9 mouse cellular contexts compared by ENCODE assay signal in the genomic region with DNA sequence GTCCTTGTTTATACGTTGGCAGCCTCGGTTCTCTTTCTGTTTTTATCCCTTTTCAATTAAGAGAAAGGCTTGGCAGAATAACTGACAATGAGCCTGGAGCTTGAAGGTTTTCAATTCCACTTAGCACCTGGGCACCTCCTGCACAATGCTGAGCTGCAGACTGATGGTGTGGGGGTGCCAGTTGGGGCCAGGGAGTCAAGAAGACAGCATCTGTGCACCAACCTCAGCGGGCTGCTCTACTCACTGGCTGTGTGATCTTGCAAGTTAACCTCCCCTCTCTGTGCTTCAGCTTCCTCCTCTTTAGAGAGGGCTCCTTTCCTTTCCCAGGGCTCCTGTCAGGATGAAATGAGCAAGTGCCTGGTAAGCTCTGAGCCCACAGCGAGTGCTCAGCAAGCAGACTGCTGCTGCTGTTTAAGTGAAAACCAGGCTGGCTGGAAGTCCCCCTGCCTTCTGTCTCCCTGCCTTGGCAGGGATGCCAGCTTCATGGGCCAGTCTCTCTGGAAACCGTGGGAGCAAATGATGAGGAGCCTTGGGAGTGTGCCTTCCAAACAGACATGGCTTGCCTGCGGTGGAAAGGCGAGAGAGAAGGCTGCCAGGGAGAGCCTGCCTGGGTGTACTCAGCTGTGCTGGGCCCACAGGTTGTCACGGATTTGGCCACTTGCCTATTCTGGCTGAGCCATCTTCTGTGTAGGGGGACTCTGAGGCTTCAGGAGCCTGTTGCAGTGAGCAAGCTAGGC. TPM values are rescaled to one million over a fixed set of nuclear protein-coding genes. Genes with fewer than 3 reads are reported as not detected.
DNase-seq lines count a peak whose midpoint lies in the region; ATAC-seq and TF ChIP-seq lines count a peak whose summit lies in the region.
"Had no signal": no experiment of that assay in that cellular context is flagged by ENCODE, and none has a peak within 500 bp of the region (broad histone marks: within the 10 kb centered on the region; RNA-seq: fewer than 3 reads in every experiment).

No protein-coding gene starts in this region.

- H3K27ac ChIP-seq in hindbrain, embryonic 16.5 days (ENCODE audit: low read depth, low read length), result no peak overlapping the region
- no peak overlapping the region for H3K27ac ChIP-seq in hindbrain, embryonic 11.5 days (ENCODE audit: low read depth, low read length)
- peak overlapping the region; percentile 78 for H3K27ac ChIP-seq in left cerebral cortex, adult 2 months
- H3K27ac ChIP-seq in liver, embryonic 11.5 days (ENCODE audit: low read depth, low read length), result no peak overlapping the region
- H3K27ac ChIP-seq in intestine, embryonic 16.5 days (ENCODE audit: low read length), result no peak overlapping the region
- H3K27ac ChIP-seq: heart, embryonic 15.5 days had no signal

- no peaks in the 10 kb centered on the region for H3K36me3 ChIP-seq in hindbrain, embryonic 16.5 days (ENCODE audit: control insufficient read depth, insufficient read depth, low read length)
- no peaks in the 10 kb centered on the region for H3K36me3 ChIP-seq in hindbrain, embryonic 11.5 days (ENCODE audit: control insufficient read depth, insufficient read depth, low read length)
- H3K36me3 ChIP-seq in liver, embryonic 11.5 days (ENCODE audit: control insufficient read depth, insufficient read depth, low read length), result no peaks in the 10 kb centered on the region
- no peaks in the 10 kb centered on the region for H3K36me3 ChIP-seq in intestine, embryonic 16.5 days (ENCODE audit: control insufficient read depth, insufficient read depth, low read length)
- H3K36me3 ChIP-seq: heart, embryonic 15.5 days had no signal

- DNase-seq in hindbrain, embryonic 11.5 days (ENCODE audit: low spot score), result no peak
- peak; percentile 65 to 81 for DNase-seq in frontal cortex, postnatal 14 days (ENCODE audit: low spot score in 2 of 2)
- DNase-seq in left cerebral cortex, adult 2 months (ENCODE audit: extremely low spot score in 1 of 2, low spot score in 2 of 2), result peak; percentile 71 to 85
- peak; percentile 89 for DNase-seq in right cerebral cortex, postnatal 25 days
- DNase-seq in liver, embryonic 11.5 days (ENCODE audit: low spot score), result no peak
- no peak for DNase-seq in T-cell, adult 2 months (ENCODE audit: low spot score)

- no peak overlapping the region for H3K4me3 ChIP-seq in hindbrain, embryonic 16.5 days (ENCODE audit: low read length)
- H3K4me3 ChIP-seq in hindbrain, embryonic 11.5 days (ENCODE audit: low read depth, low read length), result no peak overlapping the region
- no peak overlapping the region for H3K4me3 ChIP-seq in left cerebral cortex, adult 2 months
- H3K4me3 ChIP-seq in liver, embryonic 11.5 days (ENCODE audit: low read depth, low read length), result no peak overlapping the region
- no peak overlapping the region for H3K4me3 ChIP-seq in intestine, embryonic 16.5 days (ENCODE audit: low read length)
- H3K4me3 ChIP-seq: heart, embryonic 15.5 days had no signal

- no peak overlapping the region for H3K4me2 ChIP-seq in hindbrain, embryonic 16.5 days (ENCODE audit: low read length)
- H3K4me2 ChIP-seq in hindbrain, embryonic 11.5 days (replicated peaks; ENCODE audit: low read depth, low read length), result no peak overlapping the region
- H3K4me2 ChIP-seq in liver, embryonic 11.5 days, result no peak overlapping the region
- no peak overlapping the region for H3K4me2 ChIP-seq in intestine, embryonic 16.5 days (ENCODE audit: low read depth, low read length)
- H3K4me2 ChIP-seq: heart, embryonic 15.5 days had no signal

- H3K4me1 ChIP-seq in hindbrain, embryonic 16.5 days (ENCODE audit: control insufficient read depth, insufficient read depth, low read depth, low read length), result peaks cover 3% of the 10 kb centered on the region
- peaks cover 8% of the 10 kb centered on the region; the same call in 1 of the 2 replicates for H3K4me1 ChIP-seq in hindbrain, embryonic 11.5 days (replicated peaks; ENCODE audit: control insufficient read depth, insufficient read depth, low read length)
- H3K4me1 ChIP-seq in liver, embryonic 11.5 days (replicated peaks; ENCODE audit: control insufficient read depth, insufficient read depth, low read length), result no peaks in the 10 kb centered on the region
- H3K4me1 ChIP-seq in intestine, embryonic 16.5 days (ENCODE audit: control insufficient read depth, insufficient read depth, low read length), result peaks cover 30% of the 10 kb centered on the region

- TF ChIP-seq CTCF in left cerebral cortex, adult 2 months (IDR thresholded peaks at IDR 0.05), result no peak

- H3K9me3 ChIP-seq in hindbrain, embryonic 16.5 days (ENCODE audit: control insufficient read depth, low read length), result no peaks in the 10 kb centered on the region
- no peaks in the 10 kb centered on the region for H3K9me3 ChIP-seq in hindbrain, embryonic 11.5 days (ENCODE audit: control insufficient read depth, low read length)
- no peaks in the 10 kb centered on the region for H3K9me3 ChIP-seq in liver, embryonic 11.5 days (ENCODE audit: control insufficient read depth, low read length)
- H3K9me3 ChIP-seq in intestine, embryonic 16.5 days (ENCODE audit: control insufficient read depth, low read length), result no peaks in the 10 kb centered on the region
- H3K9me3 ChIP-seq: heart, embryonic 15.5 days had no signal

- intact Hi-C loops in left cerebral cortex, adult 2 months (cut with DNase I), result no loop called here

- H3K9ac ChIP-seq in hindbrain, embryonic 16.5 days (ENCODE audit: low read depth, low read length), result no peak overlapping the region
- no peak overlapping the region for H3K9ac ChIP-seq in hindbrain, embryonic 11.5 days (ENCODE audit: low read depth, low read length)
- H3K9ac ChIP-seq in liver, embryonic 11.5 days (ENCODE audit: low read depth, low read length), result no peak overlapping the region
- H3K9ac ChIP-seq in intestine, embryonic 16.5 days (ENCODE audit: low read depth, low read length), result no peak overlapping the region
- H3K9ac ChIP-seq: heart, embryonic 15.5 days had no signal

- H3K27me3 ChIP-seq in hindbrain, embryonic 16.5 days (replicated peaks; ENCODE audit: control insufficient read depth, insufficient read depth, low read length), result no peaks in the 10 kb centered on the region
- H3K27me3 ChIP-seq in hindbrain, embryonic 11.5 days (ENCODE audit: control insufficient read depth, insufficient read depth, low read length), result no peaks in the 10 kb centered on the region
- H3K27me3 ChIP-seq in liver, embryonic 11.5 days (replicated peaks; ENCODE audit: control insufficient read depth, insufficient read depth, low read length), result no peaks in the 10 kb centered on the region
- H3K27me3 ChIP-seq in intestine, embryonic 16.5 days (replicated peaks; ENCODE audit: control insufficient read depth, insufficient read depth, low read length), result no peaks in the 10 kb centered on the region
- H3K27me3 ChIP-seq: heart, embryonic 15.5 days had no signal

- WGBS in hindbrain, embryonic 16.5 days, result 39% methylated on average over 8 of the region's 8 CpGs
- 74% methylated on average over 8 of the region's 8 CpGs for WGBS in hindbrain, embryonic 11.5 days
- WGBS in liver, embryonic 11.5 days, result 59% methylated on average over 8 of the region's 8 CpGs
- WGBS in intestine, embryonic 16.5 days, result 61% methylated on average over 8 of the region's 8 CpGs

- ATAC-seq in hindbrain, embryonic 16.5 days, result peak; percentile 62
- no peak for ATAC-seq in hindbrain, embryonic 11.5 days (ENCODE audit: low FRiP score)
- ATAC-seq in liver, embryonic 11.5 days (replicated peaks; ENCODE audit: low FRiP score), result no peak
- no peak for ATAC-seq in intestine, embryonic 16.5 days

RNA-seq across cellular contexts. Expression of a gene that starts 39.5 kb away (rescaled TPM):
- 1.9 and 2.3 TPM in 2 replicates for polyA plus RNA-seq in hindbrain, embryonic 16.5 days (2015; fragmentation: Nextera tagmentation; extraction: Ambion mirVana)
- polyA plus RNA-seq in hindbrain, embryonic 11.5 days (2014; fragmentation: Nextera tagmentation; extraction: Ambion mirVana), result 1.5 and 2.2 TPM in 2 replicates
- total RNA-seq in left cerebral cortex, adult 2 months (2021), result 10 to 100 TPM; 24.7 to 24.8 TPM
- 5.0 and 6.4 TPM in 2 replicates for polyA plus RNA-seq in liver, embryonic 11.5 days (2014; fragmentation: Nextera tagmentation; extraction: Ambion mirVana)
- 7.1 and 7.3 TPM in 2 replicates for polyA plus RNA-seq in intestine, embryonic 16.5 days (2015; fragmentation: Nextera tagmentation; extraction: Ambion mirVana)

Comparison
In these comparisons a context has a peak if more than half of its experiments do, and no peak if none do; other contexts are left out.
1. DNase-seq: peak in frontal cortex, postnatal 14 days (2 of 2), left cerebral cortex, adult 2 months (2 of 2) and right cerebral cortex, postnatal 25 days (single experiment); none in hindbrain, embryonic 11.5 days (single experiment), liver, embryonic 11.5 days (single experiment) and T-cell, adult 2 months (single experiment).